Mouse (Mus musculus): Measurements from ENCODE around the gene Cyp17a1.
A peak's percentile ranks its signal among the peaks of the same experiment; 100 is the strongest.

The Cyp17a1 gene

GRCm38 (mm10) chr19:46642136-46642753 is 30.7 kb downstream of the Cyp17a1 start:
- DNase-seq (ENCODE audit: low read depth, low spot score), result no peak

- peak; percentile 80 for DNase-seq (ENCODE audit: low read depth, low spot score)
Measured at GRCm38 (mm10) chr19:46641420-46642085, 31.4 kb downstream of the Cyp17a1 start.

- DNase-seq (ENCODE audit: low read depth, low spot score), result no peak
Measured at GRCm38 (mm10) chr19:46640780-46641179, 32.2 kb downstream of the Cyp17a1 start.

- DNase-seq (ENCODE audit: low read depth, low spot score), result no peak
Measured at GRCm38 (mm10) chr19:46639496-46639895, 33.5 kb downstream of the Cyp17a1 start.

- no peak for DNase-seq (ENCODE audit: low read depth, low spot score)
Measured at GRCm38 (mm10) chr19:46639053-46639452, 33.9 kb downstream of the Cyp17a1 start.

GRCm38 (mm10) chr19:46637598-46637997 is 35.4 kb downstream of the Cyp17a1 start:
- DNase-seq (ENCODE audit: low read depth, low spot score), result no peak

- no peak for DNase-seq (ENCODE audit: low read depth, low spot score)
Measured at GRCm38 (mm10) chr19:46635766-46636165, 37.2 kb downstream of the Cyp17a1 start.

GRCm38 (mm10) chr19:46631637-46632036 is 41.3 kb downstream of the Cyp17a1 start:
- no peak for DNase-seq (ENCODE audit: low read depth, low spot score)

- DNase-seq (ENCODE audit: low read depth, low spot score), result no peak
Measured at GRCm38 (mm10) chr19:46629807-46630206, 43.2 kb downstream of the Cyp17a1 start.

GRCm38 (mm10) chr19:46628403-46628802 is 44.6 kb downstream of the Cyp17a1 start:
- DNase-seq (ENCODE audit: low read depth, low spot score), result no peak

GRCm38 (mm10) chr19:46625519-46625918 is 47.5 kb downstream of the Cyp17a1 start:
- DNase-seq (ENCODE audit: low read depth, low spot score), result no peak

GRCm38 (mm10) chr19:46625015-46625414 is 48.0 kb downstream of the Cyp17a1 start:
- no peak for DNase-seq (ENCODE audit: low read depth, low spot score)

GRCm38 (mm10) chr19:46623790-46624772 is 48.9 kb downstream of the Cyp17a1 start:
- DNase-seq (ENCODE audit: low read depth, low spot score), result peak; percentile 86

GRCm38 (mm10) chr19:46623194-46623667 is 49.7 kb downstream of the Cyp17a1 start:
- peak; percentile 87 for DNase-seq (ENCODE audit: low read depth, low spot score)

- DNase-seq (ENCODE audit: low read depth, low spot score), result no peak
Measured at GRCm38 (mm10) chr19:46622659-46623193, 50.2 kb downstream of the Cyp17a1 start.

GRCm38 (mm10) chr19:46621236-46622183 is 51.5 kb downstream of the Cyp17a1 start:
- no peak for DNase-seq (ENCODE audit: low read depth, low spot score)

- no peak for DNase-seq (ENCODE audit: low read depth, low spot score)
Measured at GRCm38 (mm10) chr19:46620016-46620808, 52.8 kb downstream of the Cyp17a1 start.

- no peak for DNase-seq (ENCODE audit: low read depth, low spot score)
Measured at GRCm38 (mm10) chr19:46619518-46619917, 53.5 kb downstream of the Cyp17a1 start.

GRCm38 (mm10) chr19:46619001-46619400 is 54.0 kb downstream of the Cyp17a1 start:
- DNase-seq (ENCODE audit: low read depth, low spot score), result no peak

GRCm38 (mm10) chr19:46618322-46618721 is 54.6 kb downstream of the Cyp17a1 start:
- DNase-seq (ENCODE audit: low read depth, low spot score), result no peak

Data from skeletal muscle tissue, adult 2 months (tissue).